Mouse (Mus musculus) olfactory bulb, adult 2 months (tissue): Measurements from ENCODE around the gene Maml1.

ENCODE experiments used
- CTCF ChIP-seq: fragments of 200-500 bp; IDR thresholded peaks from 2 replicates; pipeline ENCODE4 v1.5.1; 2012; ENCODE audit warnings: low read depth, mild to moderate bottlenecking, low read length, moderate library complexity; ENCODE audit not compliant: insufficient read depth
- POLR2A ChIP-seq: fragments of 200-500 bp; IDR thresholded peaks from 2 replicates; pipeline ENCODE4 v1.6.1; 2012; ENCODE audit warnings: mild to moderate bottlenecking, low read depth, low read length, moderate library complexity; ENCODE audit not compliant: insufficient read depth

- TF ChIP-seq CTCF (no peak), POLR2A (no peak)
These were observed 29.1 kb upstream of the Maml1 start for GRCm38 (mm10) chr11:50321239-50321638.
